Mouse (Mus musculus) stomach, postnatal 0 days (tissue): ENCODE measurements around the gene Gm9936.

Source experiments
- CTCF ChIP-seq: IDR thresholded peaks from 2 replicates; pipeline ENCODE4 v1.5.1; 2016; ENCODE audit warnings: antibody characterized with exemption, low read depth, mild to moderate bottlenecking, moderate library complexity
- EP300 ChIP-seq: optimal IDR thresholded peaks from 2 replicates; pipeline ENCODE3; 2016; ENCODE audit warnings: antibody characterized with exemption

DNA sequence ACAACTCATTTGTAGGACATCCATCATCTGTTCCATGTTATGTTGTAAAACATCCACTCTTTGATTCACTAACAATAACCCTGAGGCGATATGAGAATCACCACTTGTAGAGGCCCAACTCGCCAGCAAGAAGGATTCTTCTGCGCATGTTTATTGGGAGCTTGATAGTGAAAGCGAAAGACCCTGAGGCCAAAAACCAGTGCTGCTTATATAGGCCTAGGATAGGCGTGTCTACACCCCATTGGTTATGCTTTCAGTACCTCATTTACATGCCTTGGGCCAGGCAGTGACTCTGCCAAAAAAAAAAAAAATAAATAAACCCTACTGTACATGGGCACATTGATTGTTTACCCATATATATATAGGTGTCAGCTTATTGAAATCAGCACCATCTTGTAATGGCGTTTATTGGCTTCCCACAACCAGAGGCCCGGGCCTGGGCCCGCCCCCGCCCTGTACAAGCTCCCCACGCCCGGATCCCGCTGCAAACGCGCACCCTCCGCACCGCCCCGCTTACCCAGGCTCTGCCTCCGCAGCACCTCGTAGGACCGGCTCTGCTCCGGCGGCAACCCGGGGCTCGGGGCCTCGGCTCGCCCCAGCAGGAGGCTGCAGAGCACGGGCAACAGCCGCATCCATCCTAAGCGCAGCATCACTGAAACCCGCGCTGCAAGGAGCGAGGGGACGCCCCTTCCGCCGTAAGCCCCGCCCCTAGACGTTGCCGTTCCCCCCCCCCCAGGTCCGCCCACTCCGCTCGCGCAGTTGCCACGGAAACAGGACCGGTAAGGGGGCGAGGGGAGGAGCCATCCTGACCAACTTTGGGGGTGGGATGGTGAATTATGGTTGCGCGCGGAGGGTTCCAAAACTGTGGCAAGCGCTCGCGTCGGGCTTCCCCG lies 35.4 kb downstream of the Gm9936 start, which contains the start of gene 1500011B03Rik:
- TF ChIP-seq CTCF (no peak), EP300 (no peak)
